Mouse (Mus musculus) lung, embryonic 16.5 days (tissue): Measurements from ENCODE around the gene Lrrc42. TPM values are rescaled to one million over a fixed set of nuclear protein-coding genes. Genes with fewer than 3 reads are reported as not detected.

Source experiments
- ATAC-seq: fragments of 200-750 bp; cut with Nextera tagmentation; 2 replicates; pipeline ENCODE4 v1.8.0; 2017; ENCODE audit warnings: low read depth, mild to moderate bottlenecking, moderate library complexity
- H3K27ac ChIP-seq: fragments of 300-500 bp; sonication (generic); 2 replicates; pipeline ENCODE4 v1.5.1; 2014; ENCODE audit warnings: mild to moderate bottlenecking, control low read depth, low read length
- H3K27me3 ChIP-seq: fragments of 300-500 bp; sonication (generic); 2 replicates; pipeline ENCODE4 v1.6.1; 2014; ENCODE audit warnings: low read depth, low read length, mixed read lengths; ENCODE audit not compliant: control insufficient read depth, insufficient read depth
- H3K36me3 ChIP-seq: fragments of 300-500 bp; sonication (generic); 2 replicates; pipeline ENCODE4 v1.6.1; 2014; ENCODE audit warnings: low read length; ENCODE audit not compliant: control insufficient read depth, insufficient read depth
- H3K4me1 ChIP-seq: fragments of 300-500 bp; sonication (generic); replicated peaks from 2 replicates; pipeline ENCODE4 v1.6.1; 2014; ENCODE audit warnings: low read length, mixed read lengths; ENCODE audit not compliant: control insufficient read depth, insufficient read depth
- H3K4me2 ChIP-seq: fragments of 300-500 bp; sonication (generic); 2 replicates; pipeline ENCODE4 v1.6.1; 2014; ENCODE audit warnings: low read depth, low read length, control low read depth
- H3K4me3 ChIP-seq: fragments of 300-500 bp; sonication (generic); 2 replicates; pipeline ENCODE4 v1.5.1; 2014; ENCODE audit warnings: mild to moderate bottlenecking, low read length, control low read depth
- H3K9ac ChIP-seq: fragments of 300-500 bp; sonication (generic); 2 replicates; pipeline ENCODE4 v1.6.1; 2014; ENCODE audit warnings: low read length, control low read depth
- H3K9me3 ChIP-seq: fragments of 300-500 bp; sonication (generic); 2 replicates; pipeline ENCODE4 v1.6.1; 2016; ENCODE audit warnings: low read length; ENCODE audit not compliant: control insufficient read depth
- WGBS: fragments of 180-500 bp; shearing (Covaris S2); extraction: QIAGEN DNeasy Blood & Tissue Kit; methylation state at CpG from one replicate; pipeline ENCODE4 v1.1.7; 2014; 5-methylcytosine and 5-hydroxymethylcytosine counted together
- polyA plus RNA-seq: library from polyadenylated mRNA; unstranded; fragments of >200 nt; fragmentation: Nextera tagmentation; extraction: Ambion mirVana; gene quantifications from 2 replicates; pipeline ENCODE4 v1.2.1, GENCODE M21; 2015

The Lrrc42 gene
- polyA plus RNA-seq, 1 experiment from 2014 or later: 71.2 TPM

- peak; percentile 70 for ATAC-seq
- no peaks in the 10 kb centered on the region for H3K9me3 ChIP-seq
- H3K9ac ChIP-seq: no peak overlapping the region
- no peaks in the 10 kb centered on the region; the same call in 1 of the 2 replicates for H3K36me3 ChIP-seq
- 46% methylated on average over 4 of the region's 4 CpGs for WGBS
- peaks cover 10% of the 10 kb centered on the region for H3K4me1 ChIP-seq
- no peak overlapping the region for H3K4me2 ChIP-seq
- H3K27ac ChIP-seq: peak overlapping the region; percentile 40
- H3K27me3 ChIP-seq: no peaks in the 10 kb centered on the region
- H3K4me3 ChIP-seq: no peak overlapping the region
Measured at GRCm38 (mm10) chr4:107211465-107211864, 41.9 kb downstream of the Lrrc42 start.

- Histone ChIP-seq H3K4me2 (no peak overlapping the region), H3K9me3 (no peaks in the 10 kb centered on the region), H3K36me3 (peaks cover 2% of the 10 kb centered on the region; the same call in 1 of the 2 replicates), H3K4me1 (peaks cover 10% of the 10 kb centered on the region), H3K9ac (no peak overlapping the region), H3K4me3 (no peak overlapping the region), H3K27ac (peak overlapping the region; percentile 40), H3K27me3 (no peaks in the 10 kb centered on the region)
- 44% methylated on average over 5 of the region's 5 CpGs for WGBS
- peak; percentile 72 for ATAC-seq
Measured at GRCm38 (mm10) chr4:107210483-107211097, 42.7 kb downstream of the Lrrc42 start.

- Histone ChIP-seq H3K9ac (no peak within 1 kb of the TSS), H3K27ac (peak within 1 kb of the TSS; percentile 40), H3K36me3 (peaks cover 10% of the 10 kb centered on the region)
Measured at GRCm38 (mm10) chr4:107208880-107209279, 44.5 kb downstream of the Lrrc42 start, which contains the start of gene Ldlrad1. Gene Ldlrad1 (plus strand): TSS chr4:107209180.

GRCm38 (mm10) chr4:107207016-107207415 is 46.3 kb downstream of the Lrrc42 start:
- Histone ChIP-seq H3K27ac (no peak overlapping the region), H3K27me3 (no peaks in the 10 kb centered on the region), H3K36me3 (peaks cover 17% of the 10 kb centered on the region), H3K4me1 (peaks cover 7% of the 10 kb centered on the region), H3K9ac (no peak overlapping the region), H3K4me2 (no peak overlapping the region), H3K4me3 (no peak overlapping the region), H3K9me3 (no peaks in the 10 kb centered on the region)
- 90% methylated on average over 2 of the region's 2 CpGs for WGBS
- ATAC-seq: no peak

More at GRCm38 (mm10) chr4:107208880-107209279, 44.5 kb downstream of the Lrrc42 start, which contains the start of gene Ldlrad1:
- Histone ChIP-seq H3K4me3 (no peak within 1 kb of the TSS), H3K4me2 (no peak within 1 kb of the TSS), H3K4me1 (peaks cover 10% of the 10 kb centered on the region), H3K9me3 (no peaks in the 10 kb centered on the region), H3K27me3 (no peaks in the 10 kb centered on the region)
- no peak for ATAC-seq
- WGBS: 80% methylated on average over 3 of the region's 3 CpGs

- H3K9ac ChIP-seq: no peak overlapping the region
- no peaks in the 10 kb centered on the region for H3K9me3 ChIP-seq
- H3K4me2 ChIP-seq: no peak overlapping the region
- H3K4me3 ChIP-seq: no peak overlapping the region
- no peak overlapping the region for H3K27ac ChIP-seq
- no peak for ATAC-seq
- H3K4me1 ChIP-seq: no peaks in the 10 kb centered on the region
- peaks cover 42% of the 10 kb centered on the region for H3K36me3 ChIP-seq
- WGBS: 69% methylated on average over 7 of the region's 7 CpGs
- H3K27me3 ChIP-seq: no peaks in the 10 kb centered on the region
Measured at GRCm38 (mm10) chr4:107203001-107203400, 50.3 kb downstream of the Lrrc42 start.

GRCm38 (mm10) chr4:107201779-107202178 is 51.6 kb downstream of the Lrrc42 start:
- Histone ChIP-seq H3K27ac (no peak overlapping the region), H3K4me3 (no peak overlapping the region), H3K4me2 (no peak overlapping the region), H3K36me3 (peaks cover 49% of the 10 kb centered on the region), H3K9ac (no peak overlapping the region), H3K27me3 (no peaks in the 10 kb centered on the region), H3K9me3 (no peaks in the 10 kb centered on the region), H3K4me1 (no peaks in the 10 kb centered on the region)
- 95% methylated on average over 3 of the region's 3 CpGs for WGBS
- ATAC-seq: no peak

GRCm38 (mm10) chr4:107198072-107198471 is 55.3 kb downstream of the Lrrc42 start:
- no peak overlapping the region for H3K9ac ChIP-seq
- no peak overlapping the region for H3K4me3 ChIP-seq
- no peak for ATAC-seq
- 93% methylated on average over 5 of the region's 5 CpGs for WGBS
- no peaks in the 10 kb centered on the region for H3K27me3 ChIP-seq
- H3K36me3 ChIP-seq: peaks cover 49% of the 10 kb centered on the region
- no peak overlapping the region for H3K4me2 ChIP-seq
- H3K4me1 ChIP-seq: no peaks in the 10 kb centered on the region
- no peaks in the 10 kb centered on the region for H3K9me3 ChIP-seq
- H3K27ac ChIP-seq: no peak overlapping the region

GRCm38 (mm10) chr4:107196454-107196853 is 56.9 kb downstream of the Lrrc42 start:
- no peak overlapping the region for H3K4me3 ChIP-seq
- H3K27ac ChIP-seq: no peak overlapping the region
- no peaks in the 10 kb centered on the region for H3K4me1 ChIP-seq
- H3K9me3 ChIP-seq: no peaks in the 10 kb centered on the region
- no peak overlapping the region for H3K4me2 ChIP-seq
- H3K27me3 ChIP-seq: no peaks in the 10 kb centered on the region
- no peak overlapping the region for H3K9ac ChIP-seq
- no peak for ATAC-seq
- WGBS: 92% methylated on average over 2 of the region's 2 CpGs
- H3K36me3 ChIP-seq: peaks cover 44% of the 10 kb centered on the region

- peaks cover 40% of the 10 kb centered on the region for H3K36me3 ChIP-seq
Measured at GRCm38 (mm10) chr4:107193841-107194240, 59.5 kb downstream of the Lrrc42 start.

More at GRCm38 (mm10) chr4:107193841-107194240, 59.5 kb downstream of the Lrrc42 start:
- Histone ChIP-seq H3K4me3 (no peak overlapping the region), H3K4me1 (no peaks in the 10 kb centered on the region), H3K27ac (no peak overlapping the region), H3K9me3 (no peaks in the 10 kb centered on the region), H3K4me2 (no peak overlapping the region), H3K9ac (no peak overlapping the region), H3K27me3 (no peaks in the 10 kb centered on the region)
- 97% methylated on average over 3 of the region's 3 CpGs for WGBS
- no peak for ATAC-seq
